Mouse (Mus musculus) B cell, adult 62 days (primary cell): ENCODE data around the gene Olfr301. TPM values are rescaled to one million over a fixed set of nuclear protein-coding genes. Genes with fewer than 3 reads are reported as not detected.

Experiments
- total RNA-seq: library from RNA; stranded (reverse); gene quantifications from 4 replicates; pipeline ENCODE4 v1.2.4, GENCODE M21; 2023

Gene Olfr301
- total RNA-seq, result not detected in 4 replicates

DNA sequence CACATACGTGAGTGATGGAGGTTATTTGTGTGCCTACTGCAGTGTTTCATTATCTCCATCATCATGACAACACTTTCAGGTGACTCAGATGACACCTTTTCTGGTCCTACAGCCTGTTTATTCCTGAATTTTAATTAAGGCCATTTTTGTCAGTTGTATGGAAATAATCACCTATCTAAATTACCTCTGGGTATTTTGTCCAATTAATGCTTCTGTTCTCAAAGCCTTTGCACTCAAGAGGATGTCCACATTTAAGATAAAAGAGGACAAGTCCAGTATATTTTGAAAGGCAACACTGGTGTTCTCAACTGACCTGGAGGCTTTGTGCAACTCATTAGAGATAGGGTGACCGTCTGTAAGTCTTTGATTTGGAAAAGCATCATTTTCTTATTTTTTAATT, at the start of gene Olfr301:
Olfr301 (plus strand) TSS at position 301 of the 400 bp plus-strand sequence.

DNA sequence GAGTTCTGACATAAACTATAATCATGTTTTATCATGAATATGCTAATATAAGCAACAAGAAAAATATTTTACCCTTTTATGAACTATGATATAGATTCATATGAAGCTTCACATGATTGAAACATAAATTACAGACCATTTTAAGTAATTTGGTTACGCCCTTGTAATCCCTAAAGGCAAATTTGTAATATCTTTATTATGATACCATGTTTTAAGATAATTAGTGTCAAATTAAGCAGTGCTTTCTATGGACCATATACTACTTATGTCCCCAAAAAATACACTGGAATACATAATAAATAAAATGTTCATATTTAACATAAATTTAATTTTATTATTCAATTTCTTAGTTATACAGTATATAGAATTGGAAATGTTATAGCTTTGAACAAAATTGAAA, 36.8 kb upstream of the Olfr301 start, which contains the start of gene Olfr305:
Olfr305 (minus strand) TSS at position 101 of the 400 bp plus-strand sequence.

DNA sequence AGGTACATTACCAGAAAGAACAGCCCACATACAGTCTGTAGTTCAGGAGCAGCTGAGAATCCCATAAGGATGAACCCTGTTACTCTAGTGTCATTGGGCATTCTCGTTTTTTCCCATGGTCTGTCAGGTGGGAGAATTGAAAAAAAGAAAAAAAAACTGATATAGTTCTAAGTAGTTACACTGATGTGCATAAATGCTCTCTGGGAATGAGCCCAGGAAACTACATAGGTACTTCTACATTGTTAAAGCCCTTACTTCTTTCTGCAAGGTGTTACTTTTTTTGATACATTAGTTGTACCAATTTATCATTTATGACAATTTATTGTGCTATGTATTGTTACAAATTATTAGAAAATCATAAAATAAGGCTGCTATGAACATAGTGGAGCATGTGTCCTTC, 17.1 kb upstream of the Olfr301 start, which contains the start of gene Olfr304:
Olfr304 (minus strand) TSS at position 101 of the 400 bp plus-strand sequence.

DNA sequence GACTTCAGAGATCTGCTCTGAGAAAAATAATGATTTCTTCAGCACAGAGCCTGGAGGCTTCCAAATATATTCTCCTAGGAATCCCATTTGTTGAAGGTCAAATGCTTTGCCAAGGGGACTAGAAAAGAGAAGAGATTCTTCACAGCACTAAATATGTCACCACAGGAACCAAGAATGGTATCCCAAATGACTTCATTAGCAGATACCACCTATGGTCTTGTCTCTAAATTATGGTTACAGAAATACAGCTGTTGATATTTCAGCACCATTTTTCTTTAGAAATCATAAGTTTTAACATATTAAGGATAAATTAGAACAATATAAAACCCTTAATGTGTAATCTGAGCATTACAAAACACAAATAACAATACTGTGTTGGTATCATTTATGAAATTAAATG, 6.0 kb upstream of the Olfr301 start, which contains the start of gene Olfr303:
Olfr303 (minus strand) TSS at position 101 of the 400 bp plus-strand sequence.

DNA sequence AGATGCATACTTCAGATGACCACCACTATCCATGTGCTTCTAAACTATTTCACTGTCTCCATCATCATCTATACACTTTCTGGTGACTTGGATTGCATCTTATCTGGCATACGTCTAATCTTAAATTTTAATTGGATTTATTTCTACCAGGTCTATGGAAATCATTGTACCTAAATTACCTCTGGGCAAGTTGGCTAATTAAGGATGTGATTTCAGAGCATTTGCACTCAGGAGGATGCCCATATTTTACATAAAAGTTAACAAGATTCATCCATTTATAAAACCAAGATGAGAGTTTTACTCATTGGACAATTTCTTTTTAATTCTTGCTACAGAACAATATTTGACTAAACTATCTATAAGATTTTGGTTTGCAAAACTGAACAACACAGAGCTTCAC, 56.0 kb downstream of the Olfr301 start, which contains the start of gene Olfr299:
Olfr299 (plus strand) TSS at position 301 of the 400 bp plus-strand sequence.

Other genes with a start within 250 kb of the Olfr301 start
- not detected in 4 replicates for gene Vmn2r75, start 232.1 kb upstream of the Olfr301 start, total RNA-seq
- gene Vmn2r76, start 157.5 kb upstream of the Olfr301 start, total RNA-seq, result not detected in 4 replicates
- not detected in 4 replicates for gene Olfr310, start 126.7 kb upstream of the Olfr301 start, total RNA-seq
- gene Olfr309, start 90.1 kb upstream of the Olfr301 start, total RNA-seq, result not detected in 4 replicates
- not detected in 4 replicates for gene Olfr308, start 78.2 kb upstream of the Olfr301 start, total RNA-seq
- gene Olfr307, start 66.3 kb upstream of the Olfr301 start, total RNA-seq, result not detected in 4 replicates
- not detected in 4 replicates for gene Olfr305, start 36.9 kb upstream of the Olfr301 start, total RNA-seq
- gene Olfr304, start 17.2 kb upstream of the Olfr301 start, total RNA-seq, result not detected in 4 replicates
- not detected in 4 replicates for gene Olfr303, start 6.1 kb upstream of the Olfr301 start, total RNA-seq
- gene Olfr299, start 56.1 kb downstream of the Olfr301 start, total RNA-seq, result not detected in 4 replicates
- not detected in 4 replicates for gene Olfr298, start 88.6 kb downstream of the Olfr301 start, total RNA-seq
- not detected in 4 replicates for gene Olfr297, start 116.1 kb downstream of the Olfr301 start, total RNA-seq
- not detected in 4 replicates for gene Olfr295, start 180.0 kb downstream of the Olfr301 start, total RNA-seq
- not detected in 4 replicates for gene Olfr294, start 212.8 kb downstream of the Olfr301 start, total RNA-seq
- gene Olfr293, start 245.2 kb downstream of the Olfr301 start, total RNA-seq, result not detected in 4 replicates